Mouse (Mus musculus) heart, embryonic 11.5 days (tissue): ENCODE measurements around the gene Ntf3. TPM values are rescaled to one million over a fixed set of nuclear protein-coding genes. Genes with fewer than 3 reads are reported as not detected.

Experiments used
- ATAC-seq: fragments of 200-750 bp; cut with Nextera tagmentation; replicated peaks from 2 replicates; pipeline ENCODE4 v1.8.0; 2017; ENCODE audit warnings: moderate library complexity; ENCODE audit not compliant: insufficient number of reproducible peaks, low FRiP score, low TSS enrichment
- H3K27ac ChIP-seq: fragments of 300-500 bp; sonication (generic); 2 replicates; pipeline ENCODE4 v1.5.1; 2014; ENCODE audit warnings: mild to moderate bottlenecking, low read depth, low read length
- H3K27me3 ChIP-seq: fragments of 300-500 bp; sonication (generic); 2 replicates; pipeline ENCODE4 v1.6.1; 2014; ENCODE audit warnings: mild to moderate bottlenecking, low read length, mixed read lengths; ENCODE audit not compliant: control insufficient read depth, insufficient read depth
- H3K36me3 ChIP-seq: fragments of 300-500 bp; sonication (generic); 2 replicates; pipeline ENCODE4 v1.6.1; 2014; ENCODE audit warnings: mild to moderate bottlenecking, low read length, moderate library complexity, mixed read lengths; ENCODE audit not compliant: control insufficient read depth, insufficient read depth
- H3K4me1 ChIP-seq: fragments of 300-500 bp; sonication (generic); 2 replicates; pipeline ENCODE4 v1.6.1; 2014; ENCODE audit warnings: low read length; ENCODE audit not compliant: control insufficient read depth, insufficient read depth
- H3K4me2 ChIP-seq: fragments of 300-500 bp; sonication (generic); 2 replicates; pipeline ENCODE4 v1.6.1; 2014; ENCODE audit warnings: mild to moderate bottlenecking, moderate library complexity
- H3K4me3 ChIP-seq: fragments of 300-500 bp; sonication (generic); 2 replicates; pipeline ENCODE4 v1.5.1; 2014; ENCODE audit warnings: low read depth, low read length
- H3K9ac ChIP-seq: fragments of 300-500 bp; sonication (generic); 2 replicates; pipeline ENCODE4 v1.6.1; 2014; ENCODE audit warnings: mild to moderate bottlenecking, low read depth, low read length, moderate library complexity
- H3K9me3 ChIP-seq: fragments of 300-500 bp; sonication (generic); replicated peaks from 2 replicates; pipeline ENCODE4 v1.6.1; 2016; ENCODE audit warnings: low read length; ENCODE audit not compliant: control insufficient read depth
- WGBS: fragments of 180-500 bp; shearing (Covaris S2); extraction: QIAGEN DNeasy Blood & Tissue Kit; methylation state at CpG from one replicate; pipeline ENCODE4 v1.1.7; 2014; ENCODE audit not compliant: insufficient replicate concordance; 5-methylcytosine and 5-hydroxymethylcytosine counted together
- polyA plus RNA-seq: library from polyadenylated mRNA; unstranded; fragments of >200 nt; fragmentation: Nextera tagmentation; extraction: Ambion mirVana; gene quantifications from 2 replicates; pipeline ENCODE4 v1.2.1, GENCODE M21; 2014

The Ntf3 gene
- polyA plus RNA-seq, 1 experiment from 2014 or later = 8.6 TPM

- H3K36me3 ChIP-seq = no peaks in the 10 kb centered on the region
- WGBS = 56% methylated on average over 8 of the region's 8 CpGs
- H3K9ac ChIP-seq = no peak overlapping the region
- no peak overlapping the region for H3K4me3 ChIP-seq
- no peaks in the 10 kb centered on the region for H3K4me1 ChIP-seq
- ATAC-seq = no peak
- H3K9me3 ChIP-seq = no peaks in the 10 kb centered on the region
- no peak overlapping the region for H3K27ac ChIP-seq
- H3K4me2 ChIP-seq = no peak overlapping the region
- no peaks in the 10 kb centered on the region for H3K27me3 ChIP-seq
These were observed 20.7 kb upstream of the Ntf3 start for GRCm38 (mm10) chr6:126187400-126187799.

- no peak overlapping the region for H3K4me3 ChIP-seq
- ATAC-seq = no peak
- 39% methylated on average over 1 of the region's 1 CpGs for WGBS
- H3K4me2 ChIP-seq = no peak overlapping the region
- H3K27me3 ChIP-seq = no peaks in the 10 kb centered on the region
- H3K4me1 ChIP-seq = no peaks in the 10 kb centered on the region
- H3K36me3 ChIP-seq = no peaks in the 10 kb centered on the region
- H3K9ac ChIP-seq = no peak overlapping the region
- no peaks in the 10 kb centered on the region for H3K9me3 ChIP-seq
- H3K27ac ChIP-seq = no peak overlapping the region
These were observed 19.4 kb upstream of the Ntf3 start for GRCm38 (mm10) chr6:126186116-126186515.

DNA sequence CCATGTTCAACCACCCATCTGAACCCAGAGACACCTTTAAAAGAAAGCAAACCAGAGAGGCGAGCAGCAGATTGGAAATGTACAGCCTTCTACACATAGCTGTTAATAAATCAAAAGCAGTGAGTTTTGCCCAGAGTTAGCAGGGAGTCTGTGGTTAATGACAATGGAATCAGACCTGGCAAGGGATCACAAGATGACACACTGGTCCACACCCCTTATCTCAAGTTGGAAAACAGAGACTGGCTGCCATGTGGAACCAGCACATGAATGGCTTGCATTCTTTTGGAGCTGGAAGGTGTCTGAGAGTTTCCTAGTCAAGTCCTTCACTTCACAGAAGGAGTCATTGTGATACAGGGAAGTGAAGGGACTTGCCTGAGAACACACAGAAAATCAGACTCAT lies 5.4 kb upstream of the Ntf3 start:
- Histone ChIP-seq H3K27me3 (no peaks in the 10 kb centered on the region), H3K4me2 (no peak overlapping the region), H3K27ac (no peak overlapping the region), H3K9ac (no peak overlapping the region), H3K4me1 (no peaks in the 10 kb centered on the region), H3K4me3 (no peak overlapping the region), H3K9me3 (no peaks in the 10 kb centered on the region), H3K36me3 (no peaks in the 10 kb centered on the region)
- 57% methylated on average over 1 of the region's 1 CpGs for WGBS
- ATAC-seq = no peak

GRCm38 (mm10) chr6:126170772-126171171 lies 4.1 kb upstream of the Ntf3 start:
- Histone ChIP-seq H3K4me2 (no peak overlapping the region), H3K4me3 (no peak overlapping the region), H3K4me1 (peaks cover 3% of the 10 kb centered on the region; the same call in 1 of the 2 replicates), H3K36me3 (no peaks in the 10 kb centered on the region), H3K9me3 (no peaks in the 10 kb centered on the region), H3K9ac (no peak overlapping the region), H3K27ac (no peak overlapping the region), H3K27me3 (0 out of 2 replicates have a peak, but pooled peaks cover 2% of the 10 kb centered on the region)
- WGBS = 76% methylated on average over 4 of the region's 4 CpGs
- ATAC-seq = no peak

GRCm38 (mm10) chr6:126167731-126168130 lies 1.0 kb upstream of the Ntf3 start:
- WGBS = 12% methylated on average over 3 of the region's 3 CpGs
- Histone ChIP-seq H3K27me3 (peaks cover 15% of the 10 kb centered on the region), H3K4me3 (no peak overlapping the region), H3K4me1 (peaks cover 14% of the 10 kb centered on the region), H3K4me2 (no peak overlapping the region; the same call in 1 of the 2 replicates), H3K9ac (no peak overlapping the region), H3K9me3 (no peaks in the 10 kb centered on the region), H3K27ac (no peak overlapping the region), H3K36me3 (no peaks in the 10 kb centered on the region)
- no peak for ATAC-seq

DNA sequence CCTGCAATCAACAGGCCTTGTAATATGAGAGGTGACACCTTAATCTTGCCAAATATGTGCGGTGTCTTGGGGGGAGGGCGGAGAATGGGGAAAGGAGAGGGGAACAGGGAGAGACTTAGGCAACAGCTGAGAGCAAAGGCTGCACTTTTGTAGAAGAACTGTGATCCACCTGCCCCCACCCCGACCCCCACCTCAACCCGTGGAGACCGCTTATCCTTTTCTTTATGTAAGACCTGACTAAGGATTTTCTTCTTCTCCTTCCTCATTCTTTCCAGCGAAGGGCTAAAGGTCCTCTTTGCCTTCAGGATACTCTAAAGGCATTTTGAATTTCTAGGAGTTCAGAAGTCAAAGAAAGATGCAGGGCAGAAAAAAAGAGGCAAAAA lies 489 bp upstream of the Ntf3 start:
- H3K36me3 ChIP-seq = no peaks in the 10 kb centered on the region
- 0 out of 2 replicates have a peak overlapping the region, but pooled peaks have one; percentile 22 for H3K27ac ChIP-seq
- H3K9ac ChIP-seq = peak overlapping the region; percentile 64; the same call in 1 of the 2 replicates
- ATAC-seq = no peak
- peaks cover 15% of the 10 kb centered on the region for H3K27me3 ChIP-seq
- 0% methylated on average over 6 of the region's 6 CpGs for WGBS
- peak overlapping the region; percentile 46 for H3K4me3 ChIP-seq
- peaks cover 17% of the 10 kb centered on the region for H3K4me1 ChIP-seq
- no peaks in the 10 kb centered on the region for H3K9me3 ChIP-seq
- peak overlapping the region; percentile 83 for H3K4me2 ChIP-seq

- no peak for ATAC-seq
- Histone ChIP-seq H3K27ac (no peak overlapping the region), H3K27me3 (peaks cover 15% of the 10 kb centered on the region), H3K36me3 (no peaks in the 10 kb centered on the region), H3K9ac (peak overlapping the region; percentile 63), H3K4me2 (peak overlapping the region; percentile 83), H3K9me3 (no peaks in the 10 kb centered on the region), H3K4me1 (peaks cover 28% of the 10 kb centered on the region), H3K4me3 (peak overlapping the region; percentile 46)
- WGBS = 5% methylated on average over 17 of the region's 17 CpGs
These were observed 1.0 kb downstream of the Ntf3 start for GRCm38 (mm10) chr6:126165591-126166155.

- 2% methylated on average over 27 of the region's 27 CpGs for WGBS
- peak overlapping the region; percentile 54 for H3K4me3 ChIP-seq
- H3K27me3 ChIP-seq = peaks cover 15% of the 10 kb centered on the region
- H3K4me1 ChIP-seq = peaks cover 28% of the 10 kb centered on the region
- H3K9ac ChIP-seq = peak overlapping the region; percentile 69
- no peak overlapping the region for H3K27ac ChIP-seq
- no peak for ATAC-seq
- no peaks in the 10 kb centered on the region for H3K9me3 ChIP-seq
- peak overlapping the region; percentile 83 for H3K4me2 ChIP-seq
- no peaks in the 10 kb centered on the region for H3K36me3 ChIP-seq
These were observed 1.9 kb downstream of the Ntf3 start for GRCm38 (mm10) chr6:126164781-126165180.
